Mouse (Mus musculus): Measurements from ENCODE around the gene Tnnt2.

DNA sequence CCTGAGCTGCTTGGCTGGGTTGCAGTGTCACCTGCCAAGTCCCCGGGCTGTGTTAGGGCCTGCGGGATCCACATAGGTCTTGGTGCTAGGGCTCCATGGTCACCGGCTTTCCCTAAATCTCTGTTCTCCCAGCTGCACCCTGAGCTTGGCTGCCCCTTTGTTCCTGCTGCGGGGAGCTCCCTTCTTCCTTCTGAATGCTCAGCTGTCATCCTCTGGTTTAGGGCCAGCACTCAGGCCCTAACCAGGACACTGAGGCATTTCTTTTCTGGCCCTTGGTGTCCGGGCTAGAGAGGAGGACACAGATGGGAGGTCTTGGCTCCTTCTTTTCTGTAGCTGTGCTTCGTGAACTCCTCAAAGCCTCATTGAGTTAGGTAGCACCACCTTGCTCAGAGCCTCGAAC, 14.4 kb upstream of the Tnnt2 start:
- TF ChIP-seq POLR2A (IDR thresholded peaks at IDR 0.05; ENCODE audit: low read depth, low read length) (no peak), CTCF (IDR thresholded peaks at IDR 0.05; ENCODE audit: extremely low read depth, insufficient read length, insufficient replicate concordance, low read depth, low read length) (no peak)
